Mouse (Mus musculus): ENCODE measurements at regions not wholly inside any gene's neighbourhood (a gene's known extent, or its start where the extent isn't known, plus 50 kb on each side); places are given as distances from the start of the nearest gene placed in this dataset.
A peak's percentile ranks its signal among the peaks of the same experiment; 100 is the strongest.

GRCm38 (mm10) chr15:103102068-103102840 is 64.6 kb downstream of the Smug1 start:
- Histone ChIP-seq H3K27me3 (ENCODE audit: insufficient read depth, poor library complexity, severe bottlenecking) (peaks cover 99% of the 10 kb centered on the region), H3K4me3 (peak overlapping the region; percentile 62), H3K27ac (peak overlapping the region; percentile 79), H3K36me3 (no peaks in the 10 kb centered on the region), H3K9me3 (no peaks in the 10 kb centered on the region), H3K4me1 (replicated peaks) (peaks cover 34% of the 10 kb centered on the region)
- WGBS: under 1% methylated on average over 46 of the region's 46 CpGs
- DNase-seq (ENCODE audit: low spot score): peak; percentile 70

GRCm38 (mm10) chr15:103100121-103100520 is 66.8 kb downstream of the Smug1 start:
- DNase-seq (ENCODE audit: low spot score): no peak
- Histone ChIP-seq H3K27me3 (ENCODE audit: insufficient read depth, poor library complexity, severe bottlenecking) (peaks cover 100% of the 10 kb centered on the region), H3K27ac (no peak overlapping the region), H3K36me3 (no peaks in the 10 kb centered on the region), H3K4me1 (replicated peaks) (peaks cover 15% of the 10 kb centered on the region), H3K4me3 (no peak overlapping the region), H3K9me3 (no peaks in the 10 kb centered on the region)
- WGBS: 59% methylated on average over 4 of the region's 4 CpGs

GRCm38 (mm10) chr15:103094457-103094856 is 72.4 kb downstream of the Smug1 start:
- peaks cover 92% of the 10 kb centered on the region for H3K27me3 ChIP-seq (ENCODE audit: insufficient read depth, poor library complexity, severe bottlenecking)
- H3K36me3 ChIP-seq: no peaks in the 10 kb centered on the region
- no peak overlapping the region for H3K4me3 ChIP-seq
- DNase-seq (ENCODE audit: low spot score): no peak
- WGBS: 75% methylated on average over 7 of the region's 7 CpGs
- H3K27ac ChIP-seq: no peak overlapping the region
- H3K9me3 ChIP-seq: no peaks in the 10 kb centered on the region
- H3K4me1 ChIP-seq (replicated peaks): no peaks in the 10 kb centered on the region

GRCm38 (mm10) chr15:103093655-103094054 is 73.2 kb downstream of the Smug1 start:
- 80% methylated on average over 12 of the region's 12 CpGs for WGBS
- Histone ChIP-seq H3K4me3 (no peak overlapping the region), H3K9me3 (no peaks in the 10 kb centered on the region), H3K27ac (no peak overlapping the region), H3K36me3 (no peaks in the 10 kb centered on the region), H3K4me1 (replicated peaks) (no peaks in the 10 kb centered on the region), H3K27me3 (ENCODE audit: insufficient read depth, poor library complexity, severe bottlenecking) (peaks cover 92% of the 10 kb centered on the region)
- DNase-seq (ENCODE audit: low spot score): no peak

- no peaks in the 10 kb centered on the region for H3K4me1 ChIP-seq (replicated peaks)
- no peak overlapping the region for H3K27ac ChIP-seq
- no peaks in the 10 kb centered on the region for H3K36me3 ChIP-seq
- H3K4me3 ChIP-seq: no peak overlapping the region
- H3K9me3 ChIP-seq: no peaks in the 10 kb centered on the region
- H3K27me3 ChIP-seq (ENCODE audit: insufficient read depth, poor library complexity, severe bottlenecking): peaks cover 92% of the 10 kb centered on the region
- DNase-seq (ENCODE audit: low spot score): no peak
Measured at GRCm38 (mm10) chr15:103092496-103092895, 73.8 kb downstream of the Hoxc4 start.

- Histone ChIP-seq H3K27me3 (ENCODE audit: insufficient read depth, poor library complexity, severe bottlenecking) (peaks cover 92% of the 10 kb centered on the region), H3K4me3 (no peak overlapping the region)
- WGBS: 68% methylated on average over 6 of the region's 6 CpGs
Measured at GRCm38 (mm10) chr15:103090280-103091164, 71.8 kb downstream of the Hoxc4 start.

GRCm38 (mm10) chr15:103089852-103090251 is 71.1 kb downstream of the Hoxc4 start:
- H3K9me3 ChIP-seq: no peaks in the 10 kb centered on the region
- WGBS: 60% methylated on average over 1 of the region's 1 CpGs
- no peak overlapping the region for H3K27ac ChIP-seq
- H3K27me3 ChIP-seq (ENCODE audit: insufficient read depth, poor library complexity, severe bottlenecking): peaks cover 93% of the 10 kb centered on the region
- no peak overlapping the region for H3K4me3 ChIP-seq
- no peak for DNase-seq (ENCODE audit: low spot score)
- no peaks in the 10 kb centered on the region for H3K36me3 ChIP-seq
- peaks cover 12% of the 10 kb centered on the region for H3K4me1 ChIP-seq (replicated peaks)

More at GRCm38 (mm10) chr15:103090280-103091164, 71.8 kb downstream of the Hoxc4 start:
- H3K27ac ChIP-seq: no peak overlapping the region
- peaks cover 12% of the 10 kb centered on the region for H3K4me1 ChIP-seq (replicated peaks)
- H3K36me3 ChIP-seq: no peaks in the 10 kb centered on the region
- no peak for DNase-seq (ENCODE audit: low spot score)
- no peaks in the 10 kb centered on the region for H3K9me3 ChIP-seq

- no peak overlapping the region for H3K27ac ChIP-seq
- peaks cover 12% of the 10 kb centered on the region for H3K4me1 ChIP-seq (replicated peaks)
- DNase-seq (ENCODE audit: low spot score): no peak
- no peaks in the 10 kb centered on the region for H3K36me3 ChIP-seq
- no peaks in the 10 kb centered on the region for H3K9me3 ChIP-seq
- no peak overlapping the region for H3K4me3 ChIP-seq
- 81% methylated on average over 1 of the region's 1 CpGs for WGBS
- peaks cover 93% of the 10 kb centered on the region for H3K27me3 ChIP-seq (ENCODE audit: insufficient read depth, poor library complexity, severe bottlenecking)
Measured at GRCm38 (mm10) chr15:103089440-103089839, 70.7 kb downstream of the Hoxc4 start.

- DNase-seq (ENCODE audit: low spot score): no peak
- WGBS: 32% methylated on average over 4 of the region's 4 CpGs
- peaks cover 12% of the 10 kb centered on the region for H3K4me1 ChIP-seq (replicated peaks)
- no peak overlapping the region for H3K4me3 ChIP-seq
- no peaks in the 10 kb centered on the region for H3K9me3 ChIP-seq
- no peak overlapping the region for H3K27ac ChIP-seq
- peaks cover 97% of the 10 kb centered on the region for H3K27me3 ChIP-seq (ENCODE audit: insufficient read depth, poor library complexity, severe bottlenecking)
- H3K36me3 ChIP-seq: no peaks in the 10 kb centered on the region
Measured at GRCm38 (mm10) chr15:103087204-103087603, 68.5 kb downstream of the Hoxc4 start.

- H3K4me3 ChIP-seq: peak overlapping the region; percentile 39
- no peak for DNase-seq (ENCODE audit: low spot score)
- no peaks in the 10 kb centered on the region for H3K36me3 ChIP-seq
- H3K27me3 ChIP-seq (ENCODE audit: insufficient read depth, poor library complexity, severe bottlenecking): peaks cover 100% of the 10 kb centered on the region
- 14% methylated on average over 15 of the region's 15 CpGs for whole genome bisulfite sequencing
- H3K9me3 ChIP-seq: no peaks in the 10 kb centered on the region
- peaks cover 12% of the 10 kb centered on the region for H3K4me1 ChIP-seq (replicated peaks)
- no peak overlapping the region for H3K27ac ChIP-seq
Measured at GRCm38 (mm10) chr15:103086672-103087069, 67.9 kb downstream of the Hoxc4 start.
